Mouse (Mus musculus) G1E (cell line): ENCODE data around the gene Zfhx2.

Experiments
- CTCF ChIP-seq: IDR thresholded peaks from 2 replicates; pipeline ENCODE4 v1.5.1; 2012; ENCODE audit warnings: low read depth, low read length, inconsistent platforms, mixed read lengths
- POLR2AphosphoS5 ChIP-seq: IDR thresholded peaks from 2 replicates; pipeline ENCODE4 v1.6.1; 2012; ENCODE audit warnings: low read depth, low read length, inconsistent platforms; ENCODE audit not compliant: insufficient replicate concordance

DNA sequence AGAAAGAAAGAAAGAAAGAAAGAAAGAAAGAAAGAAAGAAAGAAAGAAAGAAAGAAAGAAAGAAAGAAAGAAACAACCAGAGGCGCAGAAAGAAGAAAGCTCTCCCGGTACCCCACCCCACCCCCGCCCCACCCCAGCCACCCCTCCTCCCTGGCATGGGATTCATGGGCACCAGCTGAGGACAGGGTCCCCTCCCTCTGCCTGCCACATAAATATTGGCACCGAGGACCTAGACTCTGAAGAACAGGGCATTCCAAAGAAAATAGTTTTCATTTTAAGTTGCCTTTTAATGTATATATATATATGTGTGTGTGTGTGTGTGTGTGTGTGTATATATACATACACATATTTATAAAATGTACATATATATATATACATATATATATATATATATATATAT lies 39.1 kb downstream of the Zfhx2 start:
- TF ChIP-seq CTCF (no peak), POLR2AphosphoS5 (no peak)
